Comparison of ENCODE assay signal across 19 mouse cellular contexts in genomic region chr10:58810181-58810580, GRCm38 (mm10). TPM values are rescaled to one million over a fixed set of nuclear protein-coding genes. Genes with fewer than 3 reads are reported as not detected.
DNase-seq lines count a peak whose midpoint lies in the region.
"Had no signal": no experiment of that assay in that cellular context is flagged by ENCODE, and none has a peak within 500 bp of the region (broad histone marks: within the 10 kb centered on the region; RNA-seq: fewer than 3 reads in every experiment).

No protein-coding gene starts in this region.

- peak; percentile 55 for DNase-seq in heart, adult 11 months
- DNase-seq in heart, postnatal 4 days = no peak
- DNase-seq in 3134 (ENCODE audit: extremely low read depth, insufficient read length, low spot score) (peak; percentile 55), NIH3T3 (ENCODE audit: low read depth) (peak; percentile 90)
- DNase-seq in fibroblast of lung, adult 2 months (ENCODE audit: low read depth) = peak; percentile 72
- no peak for DNase-seq in left cerebral cortex, adult 8-10 months (ENCODE audit: low spot score in 2 of 2)
- no peak for DNase-seq in spleen, postnatal 36 days (ENCODE audit: low spot score in 2 of 2)
- DNase-seq: adrenal gland, adult 2 months; adrenal gland, postnatal 14 days; cerebellum, adult 11 months; cerebellum, adult 2 months; cerebellum, adult 9-11 months; cerebellum, postnatal 25 days; gastrocnemius, postnatal 10 days; gastrocnemius, postnatal 36 days; heart, adult 18-20 months; heart, postnatal 10 days; heart, postnatal 36 days had no signal

RNA-seq across cellular contexts. Expression of gene Sh3rf3, which starts 3.0 kb away (rescaled TPM):
- total RNA-seq in heart, postnatal 4 days (2021) = 1 to 10 TPM; 1.5 to 1.8 TPM
- 10 to 100 TPM; 33.9 to 40.3 (median 35.8) TPM for total RNA-seq in left cerebral cortex, adult 8-10 months (2022)
- total RNA-seq: common myeloid progenitor, adult 5-6 weeks had no signal

Comparison
In these comparisons a context has a peak if more than half of its experiments do, and no peak if none do; other contexts are left out.
1. DNase-seq: peak in heart, adult 11 months (single experiment), 3134 (single experiment), NIH3T3 (single experiment) and fibroblast of lung, adult 2 months (single experiment); none in heart, postnatal 4 days (single experiment), left cerebral cortex, adult 8-10 months (0 of 2) and spleen, postnatal 36 days (0 of 2).
2. RNA of gene Sh3rf3, which starts 3.0 kb away (total RNA-seq): 33.9 to 40.3 TPM in left cerebral cortex, adult 8-10 months; 1.5 to 1.8 TPM in heart, postnatal 4 days; every median in the first group is over 10 times any median in the second.